ENCODE assay signal across 12 mouse cellular contexts in the genomic region with DNA sequence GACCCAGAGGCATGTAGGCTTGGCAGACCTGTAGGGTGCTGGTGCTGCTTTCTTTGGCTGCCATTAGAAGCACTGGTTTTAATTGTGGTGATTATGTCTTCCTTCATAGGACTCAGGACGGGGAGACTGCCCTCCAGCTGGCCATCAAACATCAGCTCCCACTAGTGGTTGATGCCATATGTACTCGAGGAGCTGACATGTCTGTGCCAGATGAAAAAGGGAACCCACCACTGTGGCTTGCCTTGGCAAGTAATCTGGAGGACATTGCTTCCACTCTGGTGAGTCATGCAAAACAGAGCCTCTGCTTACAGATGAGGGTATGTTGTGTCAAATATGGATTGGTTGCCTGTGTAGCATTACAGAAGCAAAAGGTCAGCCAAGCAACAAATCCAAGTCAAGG. TPM values are rescaled to one million over a fixed set of nuclear protein-coding genes. Genes with fewer than 3 reads are reported as not detected.
DNase-seq lines count a peak whose midpoint lies in the region; ATAC-seq and TF ChIP-seq lines count a peak whose summit lies in the region.
"Had no signal": no experiment of that assay in that cellular context is flagged by ENCODE, and none has a peak within 500 bp of the region (broad histone marks: within the 10 kb centered on the region; RNA-seq: fewer than 3 reads in every experiment).

No protein-coding gene starts in this region.

- H3K36me3 ChIP-seq in MEL (ENCODE audit: control insufficient read depth in 1 of 2, insufficient read depth in 2 of 2, low read length in 2 of 2) = peaks cover 9 to 68% of the 10 kb centered on the region in 2 experiments
- peaks cover 87% of the 10 kb centered on the region for H3K36me3 ChIP-seq in macrophage (ENCODE audit: inconsistent target)
- peaks cover 54% of the 10 kb centered on the region for H3K36me3 ChIP-seq in hindbrain, embryonic 16.5 days (ENCODE audit: control insufficient read depth, insufficient read depth, low read length)

- TF ChIP-seq RAD21 in MEL (IDR thresholded peaks at IDR 0.05; ENCODE audit: low read depth, low read length) = no peak; the same call in 1 of the 2 replicates

- TF ChIP-seq CTCF in MEL (IDR thresholded peaks at IDR 0.05 in 2 of 3, conservative IDR thresholded peaks at IDR 0.05 in 1 of 3; ENCODE audit: control insufficient read depth in 1 of 3, insufficient read depth in 1 of 3, low read depth in 2 of 3, low read length in 3 of 3, poor library complexity in 1 of 3, severe bottlenecking in 1 of 3) = peak; percentile 8 to 51 (median 17); a peak in 4 of 6 replicates
- peak; percentile 18; the same call in 1 of the 2 replicates for TF ChIP-seq CTCF in brain, embryonic 14.5 days (IDR thresholded peaks at IDR 0.05; ENCODE audit: borderline replicate concordance, extremely low read depth, insufficient read depth, insufficient read length)

- no peak for ATAC-seq in hindbrain, embryonic 16.5 days

- no peaks in the 10 kb centered on the region for H3K4me1 ChIP-seq in MEL (ENCODE audit: control insufficient read depth in 1 of 2, insufficient read depth in 2 of 2, low read length in 2 of 2)
- no peaks in the 10 kb centered on the region for H3K4me1 ChIP-seq in hindbrain, embryonic 16.5 days (ENCODE audit: control insufficient read depth, insufficient read depth, low read depth, low read length)
- H3K4me1 ChIP-seq: kidney, embryonic 15.5 days; midbrain, embryonic 12.5 days had no signal

- no peak overlapping the region for H3K4me2 ChIP-seq in hindbrain, embryonic 16.5 days (ENCODE audit: low read length)
- H3K4me2 ChIP-seq: kidney, embryonic 15.5 days; midbrain, embryonic 12.5 days had no signal

- H3K4me3 ChIP-seq in MEL (ENCODE audit: control insufficient read depth in 1 of 2, insufficient read depth in 1 of 2, low read depth in 2 of 2, low read length in 2 of 2) = no peak overlapping the region
- H3K4me3 ChIP-seq in macrophage (ENCODE audit: inconsistent target) = no peak overlapping the region
- no peak overlapping the region for H3K4me3 ChIP-seq in hindbrain, embryonic 16.5 days (ENCODE audit: low read length)
- H3K4me3 ChIP-seq: kidney, embryonic 15.5 days; midbrain, embryonic 12.5 days had no signal

- DNase-seq in heart, adult 8-10 months (ENCODE audit: low spot score) = peak; percentile 10
- DNase-seq in heart, adult 11 months = no peak
- peak; percentile 86 for DNase-seq in MEL (ENCODE audit: low read depth, low spot score)
- no peak for DNase-seq in brain, embryonic 14.5 days (ENCODE audit: low read depth)
- no peak for DNase-seq in kidney, postnatal 36 days
- DNase-seq in thymus, postnatal 10 days (ENCODE audit: low spot score in 2 of 2) = no peak
- DNase-seq: cerebellum, adult 11 months; left cerebral cortex, postnatal 4 days had no signal

- no peak for TF ChIP-seq POLR2A in MEL (IDR thresholded peaks at IDR 0.05; ENCODE audit: control insufficient read depth in 1 of 2, insufficient read depth in 1 of 2, low read depth in 1 of 2, low read length in 2 of 2, poor library complexity in 1 of 2)
- TF ChIP-seq POLR2A in brain, embryonic 14.5 days (IDR thresholded peaks at IDR 0.05; ENCODE audit: borderline replicate concordance, extremely low read depth, insufficient read depth, insufficient read length, poor library complexity, severe bottlenecking) = no peak

- H3K9me3 ChIP-seq in MEL (replicated peaks; ENCODE audit: insufficient read depth, low read length) = no peaks in the 10 kb centered on the region
- no peaks in the 10 kb centered on the region for H3K9me3 ChIP-seq in hindbrain, embryonic 16.5 days (ENCODE audit: control insufficient read depth, low read length)
- H3K9me3 ChIP-seq: kidney, embryonic 15.5 days; midbrain, embryonic 12.5 days had no signal

- H3K9ac ChIP-seq in MEL (ENCODE audit: control insufficient read depth, low read depth, low read length, poor library complexity, severe bottlenecking) = no peak overlapping the region
- no peak overlapping the region for H3K9ac ChIP-seq in hindbrain, embryonic 16.5 days (ENCODE audit: low read depth, low read length)
- H3K9ac ChIP-seq: kidney, embryonic 15.5 days; midbrain, embryonic 12.5 days had no signal

- no peaks in the 10 kb centered on the region for H3K79me2 ChIP-seq in MEL (ENCODE audit: control insufficient read depth, insufficient read depth, low read length, poor library complexity)
- peaks cover 19% of the 10 kb centered on the region; the same call in 1 of the 2 replicates for H3K79me2 ChIP-seq in macrophage (ENCODE audit: inconsistent target)

- 10% methylated on average over 2 of the region's 2 CpGs for WGBS in macrophage (ENCODE audit: missing documents)
- WGBS in hindbrain, embryonic 16.5 days = 38% methylated on average over 2 of the region's 2 CpGs

- TF ChIP-seq EP300 in MEL (IDR thresholded peaks at IDR 0.05; ENCODE audit: low read depth in 1 of 2, low read length in 2 of 2) = no peak

- no peaks in the 10 kb centered on the region for H3K27me3 ChIP-seq in MEL (ENCODE audit: control insufficient read depth in 1 of 2, insufficient read depth in 2 of 2, low read length in 2 of 2)
- H3K27me3 ChIP-seq in hindbrain, embryonic 16.5 days (replicated peaks; ENCODE audit: control insufficient read depth, insufficient read depth, low read length) = no peaks in the 10 kb centered on the region
- H3K27me3 ChIP-seq: kidney, embryonic 15.5 days; midbrain, embryonic 12.5 days had no signal

- no peak overlapping the region for H3K27ac ChIP-seq in MEL (ENCODE audit: control insufficient read depth, low read depth, low read length)
- peak overlapping the region; percentile 29 for H3K27ac ChIP-seq in macrophage
- no peak overlapping the region for H3K27ac ChIP-seq in hindbrain, embryonic 16.5 days (ENCODE audit: low read depth, low read length)
- H3K27ac ChIP-seq: kidney, embryonic 15.5 days; midbrain, embryonic 12.5 days had no signal

TF ChIP-seq in MEL, 35 proteins besides CTCF, POLR2A, EP300 and RAD21:
- TF ChIP-seq MAZ (IDR thresholded peaks at IDR 0.05; ENCODE audit: low read depth, low read length) = no peak
- TF ChIP-seq JUND (IDR thresholded peaks at IDR 0.05; ENCODE audit: low read depth, low read length) = peak; percentile 49; the same call in 1 of the 2 replicates
- no peak for TF ChIP-seq ZNF384 (IDR thresholded peaks at IDR 0.05; ENCODE audit: low read depth, low read length)
- no peak for TF ChIP-seq NELFE (IDR thresholded peaks at IDR 0.05; ENCODE audit: low read depth, low read length)
- TF ChIP-seq TCF12 (IDR thresholded peaks at IDR 0.05; ENCODE audit: low read depth, low read length) = no peak
- no peak for TF ChIP-seq MAFK (IDR thresholded peaks at IDR 0.05; ENCODE audit: borderline replicate concordance, low read depth, low read length)
- TF ChIP-seq MXI1 (IDR thresholded peaks at IDR 0.05; ENCODE audit: low read depth, low read length) = peak; percentile 8; the same call in 1 of the 2 replicates
- TF ChIP-seq CHD2 (IDR thresholded peaks at IDR 0.05; ENCODE audit: low read length) = no peak
- TF ChIP-seq SIN3A (IDR thresholded peaks at IDR 0.05; ENCODE audit: low read length) = peak; percentile 52
- TF ChIP-seq HCFC1 (IDR thresholded peaks at IDR 0.05; ENCODE audit: low read depth, low read length) = no peak
- peak; percentile 38 for TF ChIP-seq SMC3 (IDR thresholded peaks at IDR 0.05; ENCODE audit: low read depth, low read length)

RNA-seq across cellular contexts. Expression of gene Cyb5d2, which starts 44.0 kb away (rescaled TPM):
- total RNA-seq in heart, adult 8-10 months (2022) = 10 to 100 TPM; 23.7 to 26.3 (median 25.4) TPM
- 5.9 and 7.2 TPM in 2 replicates for total RNA-seq in MEL (2012; rRNA removed)
- polyA plus RNA-seq in MEL (2012; ENCODE audit: insufficient read depth in 1 of 2, insufficient read length in 2 of 2, low read depth in 1 of 2, low replicate concordance in 2 of 2, missing spikeins in 1 of 2) (1 to 10 TPM in 1 of 2 experiments, not detected in 1; 4.6 TPM), macrophage (2018) (5.2 to 8.9 TPM (median 5.4 TPM) in 3 replicates)
- 5.6 and 5.7 TPM in 2 replicates for polyA plus RNA-seq in brain, embryonic 14.5 days (2012; rRNA removed)
- 10 to 100 TPM in 2 of 26 experiments, 1 to 10 TPM in 23, under 1 TPM in 1; 0.87 to 12.9 (median 6.5) TPM for total RNA-seq in macrophage (2018; cell fraction: chromatin; rRNA removed)
- 10 to 100 TPM in 1 of 26 experiments, 1 to 10 TPM in 25; 4.2 to 10.4 (median 6.1) TPM for total RNA-seq in macrophage (2018; cell fraction: cytosol; rRNA removed)
- 10 to 100 TPM in 4 of 26 experiments, 1 to 10 TPM in 22; 2.7 to 18.9 (median 6.8) TPM for total RNA-seq in macrophage (2018; cell fraction: nucleus; rRNA removed)
- 10.2 and 11.3 TPM in 2 replicates for polyA plus RNA-seq in hindbrain, embryonic 16.5 days (2015; fragmentation: Nextera tagmentation; extraction: Ambion mirVana)

RNA-seq across cellular contexts. Expression of gene Zzef1, which starts 44.1 kb away (rescaled TPM):
- 10 to 100 TPM; 17.5 to 19.3 (median 18.8) TPM for total RNA-seq in heart, adult 8-10 months (2022)
- total RNA-seq in MEL (2012; rRNA removed) = 11.8 and 13.3 TPM in 2 replicates
- 10 to 100 TPM in 1 of 2 experiments, not detected in 1; 17.6 TPM for polyA plus RNA-seq in MEL (2012; ENCODE audit: insufficient read depth in 1 of 2, insufficient read length in 2 of 2, low read depth in 1 of 2, low replicate concordance in 2 of 2, missing spikeins in 1 of 2)
- 28.4 and 38.1 TPM in 2 replicates for polyA plus RNA-seq in brain, embryonic 14.5 days (2012; rRNA removed)
- total RNA-seq in macrophage (2018; cell fraction: chromatin; rRNA removed) = 100 to 1,000 TPM; 165 to 270 (median 223) TPM
- total RNA-seq in macrophage (2018; cell fraction: cytosol; rRNA removed) = 10 to 100 TPM; 11.6 to 30.3 (median 20.6) TPM
- total RNA-seq in macrophage (2018; cell fraction: nucleus; rRNA removed) = 100 to 1,000 TPM in 14 of 26 experiments, 10 to 100 TPM in 12; 68.5 to 162 (median 105) TPM
- polyA plus RNA-seq in macrophage (2018) = 13.0 to 20.3 TPM (median 16.1 TPM) in 3 replicates
- 12.2 and 13.1 TPM in 2 replicates for polyA plus RNA-seq in hindbrain, embryonic 16.5 days (2015; fragmentation: Nextera tagmentation; extraction: Ambion mirVana)

Comparison
In these comparisons a context has a peak if more than half of its experiments do, and no peak if none do; other contexts are left out.
1. DNase-seq: peak in heart, adult 8-10 months (single experiment) and MEL (single experiment); none in heart, adult 11 months (single experiment), brain, embryonic 14.5 days (single experiment), kidney, postnatal 36 days (0 of 2) and thymus, postnatal 10 days (0 of 2).